Mouse (Mus musculus) T-helper 17 cell (primary cell): ENCODE measurements around the gene Gm4027.

Experiments
- in situ Hi-C, 2 experiments: fragments of 300-600 bp; cut with MboI, MseI; formaldehyde crosslinking; loops; 1 replicate in 1 of 2; 2 replicates in 1 of 2; pipeline ENCODE4 v1.15.1; 2025; ENCODE audit warnings: high pct_unique_total_duplicates in 2 of 2

Gm4027 gene

DNA sequence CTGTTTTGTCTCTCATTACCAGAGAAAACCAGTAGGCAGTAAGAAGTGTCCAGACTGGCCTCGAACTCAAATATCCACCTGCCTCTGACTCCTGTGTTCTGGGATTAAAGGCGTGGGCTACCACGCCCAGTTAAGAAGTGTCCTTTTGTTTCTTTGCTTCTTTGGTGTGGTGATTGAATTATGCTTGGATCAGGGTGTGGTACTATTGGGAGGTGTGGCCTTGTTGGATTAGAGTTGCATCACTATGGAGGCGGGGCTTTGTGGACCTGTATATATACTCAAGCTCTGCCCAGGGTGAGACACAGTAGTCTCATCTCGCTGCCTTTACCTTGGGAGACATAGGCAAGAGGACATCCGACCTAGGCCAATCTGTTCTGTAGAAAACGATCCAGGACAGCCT lies at the start of gene Gm4027:
Gm4027 (plus strand) TSS at position 301 of the 400 bp plus-strand sequence.
- in situ Hi-C loops: loop anchor here (5.0 to 10.0 kb wide), 2 partner anchors 166 to 199 kb away; partner anchors contain the start of gene BB287469 (in 2 of the 2)

DNA sequence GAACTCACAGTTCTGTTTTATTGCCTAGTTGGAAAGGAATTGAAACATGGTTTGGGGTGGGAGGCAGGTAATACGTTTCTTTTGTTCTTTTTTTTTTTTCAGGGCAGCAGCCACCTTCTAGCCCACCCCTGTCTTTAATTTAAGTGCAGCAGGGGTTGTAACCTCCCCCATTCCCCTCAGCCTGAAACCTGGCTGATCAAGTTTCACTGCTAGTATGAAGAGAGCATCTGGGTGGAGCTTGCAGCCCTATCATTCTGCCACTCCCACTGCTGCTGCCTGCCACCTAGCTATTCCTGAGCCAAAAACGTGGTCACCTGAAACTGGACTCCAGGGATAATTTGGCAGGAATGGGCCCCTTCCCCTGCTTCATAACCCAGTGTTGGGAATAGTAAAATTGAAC lies 17.3 kb upstream of the Gm4027 start:
- in situ Hi-C loops: loop anchor here in 1 of 2 experiments (10.0 kb wide), 1 partner anchor 573 kb away; no protein-coding TSS in a partner anchor

DNA sequence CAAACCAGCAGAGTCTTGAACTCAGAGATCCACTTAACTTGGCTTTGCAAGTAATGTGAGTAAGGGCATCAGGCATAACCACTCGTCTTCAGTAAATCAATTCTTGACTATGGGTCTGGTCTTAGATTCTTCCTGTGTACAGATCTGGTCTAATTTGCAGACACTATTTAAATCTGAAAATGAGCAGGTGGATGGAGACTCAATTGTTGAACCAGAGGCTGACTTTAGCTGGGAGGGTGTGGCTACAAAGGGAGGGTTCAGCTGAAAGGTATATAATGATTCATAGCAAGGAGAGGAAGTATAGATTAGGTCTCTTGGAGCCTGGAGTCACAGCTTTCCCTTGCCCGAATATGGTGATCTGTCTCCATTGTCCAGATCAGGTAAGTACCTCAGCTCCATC lies 16.3 kb upstream of the Gm4027 start, which contains the start of gene Oog1:
Oog1 (plus strand) TSS at position 301 of the 400 bp plus-strand sequence.
- in situ Hi-C loops: loop anchor here in 1 of 2 experiments (10.0 kb wide), 1 partner anchor 572 kb away; no protein-coding TSS in a partner anchor

DNA sequence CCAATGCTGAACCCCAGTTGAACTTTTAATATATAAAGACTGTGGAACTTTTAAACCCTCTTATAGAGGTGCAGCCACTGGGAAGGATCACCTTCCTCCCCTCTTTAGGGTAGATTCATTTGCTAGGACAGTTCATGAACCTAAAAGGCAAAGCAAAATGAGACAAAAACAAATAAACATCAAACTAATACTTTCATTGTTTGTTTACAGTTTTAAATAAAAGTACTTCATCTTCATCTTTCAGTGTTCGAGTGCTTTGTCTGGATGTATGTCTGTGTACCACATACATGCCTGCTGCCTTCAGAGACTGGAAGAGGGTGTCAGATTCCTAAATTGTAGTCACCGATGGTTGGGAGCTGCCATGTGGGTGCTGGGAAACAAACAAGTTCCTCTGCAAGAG lies 25.9 kb downstream of the Gm4027 start, which contains the start of gene Gm16381:
Gm16381 (minus strand) TSS at position 101 of the 400 bp plus-strand sequence.
- in situ Hi-C loops: loop anchor here (5.0 to 25.0 kb wide), 3 partner anchors 350 to 993 kb away; no protein-coding TSS in a partner anchor

DNA sequence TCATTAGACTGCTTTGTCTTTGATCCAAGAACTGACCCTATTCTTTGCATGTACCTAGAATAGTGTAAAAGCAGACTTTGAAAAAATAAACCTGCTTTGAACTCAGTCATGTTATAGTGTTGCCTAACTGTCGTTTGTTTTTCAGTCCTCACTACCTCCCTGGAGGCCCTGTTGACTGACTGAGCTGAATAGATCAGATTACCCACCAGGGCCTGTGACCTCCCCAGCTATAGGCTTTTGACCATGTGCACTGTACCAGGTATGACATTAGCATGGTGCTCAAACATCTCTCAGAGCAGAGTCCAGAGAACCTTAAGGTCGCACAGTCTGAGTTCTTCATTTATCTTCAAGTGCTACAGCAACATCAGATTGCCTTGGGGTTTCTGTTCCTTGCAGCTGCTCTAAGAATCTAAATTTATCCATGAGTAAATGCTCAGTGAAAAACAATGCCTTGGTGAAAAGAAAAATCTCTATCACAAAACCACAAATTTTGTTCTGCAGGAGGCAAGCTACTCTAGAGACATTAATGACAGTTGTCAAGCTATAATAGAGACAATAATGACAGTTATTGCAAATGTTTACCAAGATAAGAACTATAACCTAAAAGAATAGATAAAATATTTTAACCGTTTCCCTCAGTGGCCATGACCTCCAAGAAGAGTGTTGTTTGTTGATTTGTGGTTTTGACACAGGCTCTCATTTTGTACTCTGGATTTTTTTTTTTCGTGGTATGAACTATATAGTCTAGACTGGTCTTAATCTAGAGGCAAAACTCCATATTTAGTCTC lies 34.4 kb downstream of the Gm4027 start:
- in situ Hi-C loops: loop anchor here (5.0 to 10.0 kb wide), 3 partner anchors 204 to 644 kb away; no protein-coding TSS in a partner anchor
